Mouse (Mus musculus): ENCODE measurements at regions not wholly inside any gene's neighbourhood (a gene's known extent, or its start where the extent isn't known, plus 50 kb on each side); places are given as distances from the start of the nearest gene placed in this dataset.

DNA sequence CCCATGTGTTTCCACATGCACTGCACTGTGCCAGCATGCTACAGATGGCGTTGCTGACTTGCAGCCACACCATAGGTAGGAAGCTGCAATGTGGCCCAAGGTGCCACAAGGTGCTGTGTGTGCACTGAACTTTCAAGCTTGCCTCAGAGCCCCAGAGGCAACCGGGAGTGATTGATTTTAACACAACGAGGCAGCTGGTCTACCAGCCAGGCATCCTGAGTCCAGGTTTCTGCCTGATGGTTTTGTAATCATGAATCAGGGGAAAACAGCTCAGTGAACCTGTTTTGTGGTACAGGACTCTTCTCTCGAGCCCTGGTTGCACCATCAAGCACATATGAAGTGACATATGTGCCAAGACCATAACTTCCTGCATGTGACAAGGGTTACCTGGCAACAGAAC is 98.9 kb downstream of the Zfp648 start:
- TF ChIP-seq POLR2A (IDR thresholded peaks at IDR 0.05; ENCODE audit: extremely low read depth, insufficient read depth, low read length) (no peak), CTCF (IDR thresholded peaks at IDR 0.05; ENCODE audit: low read depth, low read length) (no peak)
